Mouse (Mus musculus) retina, postnatal 1 day (tissue): ENCODE measurements at regions not wholly inside any gene's neighbourhood (a gene's known extent, or its start where the extent isn't known, plus 50 kb on each side); places are given as distances from the start of the nearest gene placed in this dataset.
"Not testable (repeated sequence)": the region's sequence is repeated elsewhere in the genome, so short reads cannot be mapped to it uniquely, and the experiment has no call there.

ENCODE experiments used
- DNase-seq: peaks from one replicate; pipeline ENCODE4 v3.0.0-alpha.2; 2012

- DNase-seq, result no peak
Measured at GRCm38 (mm10) chr12:19125541-19125940, 611.2 kb downstream of the 5730507C01Rik start.

DNA sequence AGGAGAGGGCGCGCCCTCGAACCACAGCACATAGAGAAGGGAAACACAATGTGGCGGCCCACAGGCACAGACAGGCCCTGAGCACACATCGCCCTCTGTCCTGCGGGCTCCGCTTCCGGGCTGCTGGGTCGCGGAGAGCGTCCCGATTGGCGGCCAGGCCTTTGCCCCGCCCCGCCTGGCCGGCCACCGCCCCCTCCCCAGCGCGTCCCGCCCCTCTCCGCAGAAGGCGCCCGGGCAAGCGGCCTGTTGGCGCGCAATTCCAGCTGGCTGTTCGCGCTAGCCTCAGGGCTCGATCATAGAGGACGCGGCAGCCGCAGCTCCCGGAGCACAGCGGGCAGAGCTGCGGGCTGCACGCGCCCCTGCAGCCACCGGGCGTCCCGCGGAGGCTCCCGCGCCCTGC, 661.3 kb downstream of the 5730507C01Rik start:
- DNase-seq, result no peak

DNA sequence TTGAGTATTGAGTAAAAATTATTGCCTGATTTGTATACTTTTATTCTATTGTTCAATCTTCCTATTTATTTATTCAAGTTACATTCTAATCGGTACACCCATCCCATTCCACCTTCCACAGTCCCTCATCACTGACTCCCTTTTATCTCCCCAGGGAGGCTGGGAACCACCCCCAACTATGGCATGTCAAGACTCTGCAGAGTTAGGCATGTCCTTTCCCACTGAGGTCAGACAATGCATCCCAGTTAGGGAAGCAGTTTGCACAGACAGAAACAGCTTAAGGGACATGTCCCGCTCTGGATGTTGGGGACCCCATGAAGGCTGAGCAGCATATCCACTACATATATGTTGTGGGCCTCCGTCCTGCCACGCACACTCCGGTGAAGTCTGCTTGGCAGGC, 678.1 kb downstream of the 5730507C01Rik start:
- no peak for DNase-seq

- DNase-seq, result not testable (repeated sequence)
Measured at GRCm38 (mm10) chr12:19193041-19193440, 678.7 kb downstream of the 5730507C01Rik start.

- not testable (repeated sequence) for DNase-seq
Measured at GRCm38 (mm10) chr12:19223996-19224395, 709.7 kb downstream of the 5730507C01Rik start.

- DNase-seq, result not testable (repeated sequence)
Measured at GRCm38 (mm10) chr12:19246731-19247130, 707.6 kb upstream of the Gm21863 start.

- DNase-seq, result peak; percentile 32
Measured at GRCm38 (mm10) chr12:19288271-19288890, 665.9 kb upstream of the Gm21863 start.

DNA sequence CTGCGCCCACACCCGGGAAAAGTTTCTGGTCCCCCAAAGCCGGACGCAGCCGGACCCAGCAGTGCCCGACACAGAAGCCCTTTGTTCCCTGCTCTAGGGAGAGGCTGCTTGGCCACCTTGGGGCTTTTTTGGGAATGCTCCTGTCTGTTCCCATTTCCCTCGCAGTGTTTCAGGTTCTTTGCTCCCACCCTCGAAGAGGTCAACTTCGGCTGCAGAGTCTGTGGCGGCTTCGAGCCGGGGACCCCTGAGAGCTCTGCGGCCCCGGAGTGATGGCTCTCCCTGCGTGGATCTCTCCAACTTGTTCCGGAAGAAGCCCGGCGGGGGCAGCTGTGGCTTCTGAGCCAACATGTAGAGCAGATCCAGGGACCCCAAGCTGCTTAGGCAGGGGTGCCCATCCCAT, 665.3 kb upstream of the Gm21863 start:
- not testable (repeated sequence) for DNase-seq

GRCm38 (mm10) chr12:19292068-19292770, 662.1 kb upstream of the Gm21863 start:
- DNase-seq, result not testable (repeated sequence)
